Mouse (Mus musculus): Measurements from ENCODE around the gene Gm18596. TPM values are rescaled to one million over a fixed set of nuclear protein-coding genes. Genes with fewer than 3 reads are reported as not detected.

Gene Gm18596
- not detected in 2 replicates for polyA plus RNA-seq (2015; fragmentation: Nextera tagmentation; extraction: Ambion mirVana)

DNA sequence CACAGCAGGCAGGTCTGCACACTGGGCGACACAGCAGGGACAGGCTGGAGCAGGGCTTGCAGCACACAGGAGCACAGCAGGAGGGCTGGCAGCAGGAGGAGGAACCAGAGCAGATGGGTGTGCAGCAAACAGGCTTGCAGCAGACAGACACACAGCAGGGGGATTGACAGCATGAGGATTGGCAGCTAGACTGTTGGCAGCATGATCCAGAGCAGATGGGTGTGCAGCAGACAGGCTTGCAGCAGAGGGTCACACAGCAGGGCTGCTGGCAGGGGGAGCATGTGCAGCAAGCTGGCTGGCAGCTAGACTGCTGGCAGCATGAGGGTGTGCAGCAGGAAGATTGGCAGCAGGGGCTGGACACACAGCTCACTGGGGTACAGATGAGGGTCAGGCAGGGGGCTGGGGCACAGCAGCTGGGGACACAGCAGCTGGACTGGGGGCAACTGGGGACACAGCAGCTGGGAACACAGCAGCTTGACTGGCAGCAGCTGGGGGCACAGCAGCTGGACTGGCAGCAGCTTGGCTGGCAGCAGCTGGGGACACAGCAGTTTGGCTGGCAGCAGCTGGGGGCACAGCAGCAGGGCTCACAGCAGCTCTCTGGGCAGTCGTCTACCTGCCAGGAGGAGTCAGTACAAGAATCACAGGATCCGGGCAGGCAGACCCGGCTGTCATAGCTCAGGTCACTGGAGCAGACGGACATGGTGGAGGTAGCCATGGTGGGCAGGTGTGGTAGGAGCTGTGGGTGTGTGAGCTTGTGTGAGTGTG, at the start of gene Gm18596:
Gene Gm18596 (minus strand): TSS at position 715 of the 765 bp plus-strand sequence.

DNA sequence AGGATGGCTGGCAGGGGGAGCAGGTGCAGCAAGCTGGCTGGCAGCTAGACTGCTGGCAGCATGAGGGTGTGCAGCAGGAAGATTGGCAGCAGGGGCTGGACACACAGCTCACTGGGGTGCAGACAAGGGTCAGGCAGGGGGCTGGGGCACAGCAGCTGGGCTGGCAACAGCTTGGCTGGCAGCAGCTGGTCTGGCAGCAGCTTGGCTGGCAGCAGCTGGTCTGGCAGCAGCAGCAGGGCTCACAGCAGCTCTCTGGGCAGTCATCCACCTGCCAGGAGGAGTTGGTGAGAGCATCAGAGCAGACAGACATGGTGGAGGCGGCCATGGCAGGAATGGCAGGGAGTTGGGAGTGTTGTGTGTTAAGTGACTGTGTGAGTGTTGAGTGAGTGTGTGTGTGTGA, 45.4 kb upstream of the Gm18596 start, which contains the start of gene Gm7137:
Gene Gm7137 (minus strand): TSS at position 325 of the 400 bp plus-strand sequence.

DNA sequence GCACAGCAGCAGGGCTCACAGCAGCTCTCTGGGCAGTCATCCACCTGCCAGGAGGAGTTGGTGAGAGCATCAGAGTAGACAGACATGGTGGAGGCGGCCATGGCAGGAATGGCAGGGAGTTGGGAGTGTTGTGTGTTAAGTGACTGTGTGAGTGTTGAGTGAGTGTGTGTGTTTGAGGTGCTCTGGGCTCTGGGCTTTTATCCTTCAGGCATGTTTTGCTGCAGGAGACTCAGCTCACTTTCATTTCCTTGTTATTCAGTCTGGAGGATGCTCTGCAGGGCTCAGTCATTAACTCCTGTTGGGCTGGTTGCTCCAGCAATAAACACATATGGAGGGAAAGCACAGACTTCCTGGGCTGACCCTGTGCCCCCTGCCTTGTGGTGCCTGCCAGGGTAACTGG, 40.0 kb upstream of the Gm18596 start, which contains the start of gene Gm3250:
Gene Gm3250 (minus strand): TSS at position 101 of the 400 bp plus-strand sequence.

GRCm38 (mm10) chr10:77776844-77777243, 34.4 kb upstream of the Gm18596 start, which contains the start of gene Gm7138:
Gm7138 (minus strand) TSS chr10:77776944.

DNA sequence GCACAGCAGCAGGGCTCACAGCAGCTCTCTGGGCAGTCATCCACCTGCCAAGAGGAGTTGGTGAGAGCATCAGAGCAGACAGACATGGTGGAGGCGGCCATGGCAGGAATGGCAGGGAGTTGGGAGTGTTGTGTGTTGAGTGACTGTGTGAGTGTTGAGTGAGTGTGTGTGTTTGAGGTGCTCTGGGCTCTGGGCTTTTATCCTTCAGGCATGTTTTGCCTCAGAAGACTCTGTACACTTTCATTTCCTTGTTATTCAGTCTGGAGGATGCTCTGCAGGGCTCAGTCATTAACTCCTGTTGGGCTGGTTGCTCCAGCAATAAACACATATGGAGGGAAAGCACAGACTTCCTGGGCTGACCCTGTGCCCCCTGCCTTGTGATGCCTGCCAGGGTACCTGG, 28.8 kb upstream of the Gm18596 start, which contains the start of gene Gm3238:
Gene Gm3238 (minus strand): TSS at position 101 of the 400 bp plus-strand sequence.

DNA sequence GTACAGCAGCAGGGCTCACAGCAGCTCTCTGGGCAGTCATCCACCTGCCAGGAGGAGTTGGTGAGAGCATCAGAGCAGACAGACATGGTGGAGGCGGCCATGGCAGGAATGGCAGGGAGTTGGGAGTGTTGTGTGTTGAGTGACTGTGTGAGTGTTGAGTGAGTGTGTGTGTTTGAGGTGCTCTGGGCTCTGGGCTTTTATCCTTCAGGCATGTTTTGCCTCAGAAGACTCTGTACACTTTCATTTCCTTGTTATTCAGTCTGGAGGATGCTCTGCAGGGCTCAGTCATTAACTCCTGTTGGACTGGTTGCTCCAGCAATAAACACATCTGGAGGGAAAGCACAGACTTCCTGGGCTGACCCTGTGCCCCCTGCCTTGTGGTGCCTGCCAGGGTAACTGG, 17.1 kb upstream of the Gm18596 start, which contains the start of gene Gm3233:
Gene Gm3233 (minus strand): TSS at position 101 of the 400 bp plus-strand sequence.

DNA sequence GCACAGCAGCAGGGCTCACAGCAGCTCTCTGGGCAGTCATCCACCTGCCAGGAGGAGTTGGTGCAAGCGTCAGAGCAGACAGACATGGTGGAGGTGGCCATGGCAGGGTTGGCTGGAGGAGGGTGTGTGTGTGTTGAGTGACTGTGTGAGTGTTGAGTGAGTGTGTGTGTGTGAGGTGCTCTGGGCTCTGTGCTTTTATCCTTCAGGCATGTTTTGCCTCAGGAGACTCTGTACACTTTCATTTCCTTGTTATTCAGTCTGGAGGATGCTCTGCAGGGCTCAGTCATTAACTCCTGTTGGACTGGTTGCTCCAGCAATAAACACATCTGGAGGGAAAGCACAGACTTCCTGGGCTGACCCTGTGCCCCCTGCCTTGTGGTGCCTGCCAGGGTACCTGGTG, 8.8 kb upstream of the Gm18596 start, which contains the start of gene Gm9736:
Gene Gm9736 (minus strand): TSS at position 101 of the 400 bp plus-strand sequence.

DNA sequence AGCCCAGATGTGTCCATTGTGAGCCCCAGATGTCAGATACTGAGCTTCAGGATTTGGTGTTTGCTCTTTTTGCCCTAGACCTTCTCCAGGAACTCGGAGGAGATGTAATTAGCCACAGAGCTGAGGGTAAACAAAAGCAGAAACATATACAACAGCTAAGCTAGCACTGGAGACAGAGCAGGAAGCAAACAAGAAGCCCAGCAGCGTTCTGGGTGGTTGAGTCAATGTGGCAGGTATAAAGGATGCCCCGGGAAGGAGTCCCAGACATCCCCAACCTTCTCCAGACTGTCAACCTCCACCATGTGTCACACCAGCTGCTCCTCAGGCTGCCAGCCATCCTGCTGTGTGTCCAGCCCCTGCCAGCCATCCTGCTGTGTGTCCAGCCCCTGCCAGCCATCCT, 16.3 kb downstream of the Gm18596 start, which contains the start of gene Gm10100:
Gene Gm10100 (plus strand): TSS at position 301 of the 400 bp plus-strand sequence.

GRCm38 (mm10) chr10:77720299-77720698, 22.1 kb downstream of the Gm18596 start, which contains the start of gene Krtap12-1:
Krtap12-1 (plus strand) TSS chr10:77720599.

GRCm38 (mm10) chr10:77715507-77715906, 26.9 kb downstream of the Gm18596 start, which contains the start of gene Gm10142:
Gm10142 (plus strand) TSS chr10:77715807.

GRCm38 (mm10) chr10:77711157-77711556, 31.3 kb downstream of the Gm18596 start, which contains the start of gene Gm10024:
Gm10024 (plus strand) TSS chr10:77711457.

GRCm38 (mm10) chr10:77706326-77706725, 36.1 kb downstream of the Gm18596 start, which contains the start of gene Gm10272:
Gm10272 (plus strand) TSS chr10:77706626.

GRCm38 (mm10) chr10:77697133-77697532, 45.3 kb downstream of the Gm18596 start, which contains the start of gene Gm9508:
Gm9508 (minus strand) TSS chr10:77697233.

Other genes with a start within 250 kb of the Gm18596 start
- 13.1 and 15.7 TPM in 2 replicates for gene Fam207a, start 226.9 kb downstream of the Gm18596 start, polyA plus RNA-seq (2015; fragmentation: Nextera tagmentation; extraction: Ambion mirVana)
- 1.6 and 1.8 TPM in 2 replicates for gene Itgb2, start 212.4 kb downstream of the Gm18596 start, polyA plus RNA-seq (2015; fragmentation: Nextera tagmentation; extraction: Ambion mirVana)
- gene Pttg1ip, start 160.9 kb downstream of the Gm18596 start, polyA plus RNA-seq (2015; fragmentation: Nextera tagmentation; extraction: Ambion mirVana) = 79.3 and 92.3 TPM in 2 replicates
- 133 and 146 TPM in 2 replicates for gene Sumo3, start 136.5 kb downstream of the Gm18596 start, polyA plus RNA-seq (2015; fragmentation: Nextera tagmentation; extraction: Ambion mirVana)
- 5.2 and 11.3 TPM in 2 replicates for gene Gm49325, start 136.4 kb downstream of the Gm18596 start, polyA plus RNA-seq (2015; fragmentation: Nextera tagmentation; extraction: Ambion mirVana)
- 112 and 114 TPM in 2 replicates for gene Ube2g2, start 120.4 kb downstream of the Gm18596 start, polyA plus RNA-seq (2015; fragmentation: Nextera tagmentation; extraction: Ambion mirVana)
- 0.07 TPM in 1 of 2 replicates, not detected in the other for gene Tspear, start 56.1 kb downstream of the Gm18596 start, polyA plus RNA-seq (2015; fragmentation: Nextera tagmentation; extraction: Ambion mirVana)
- gene Gm19402, start 51.9 kb downstream of the Gm18596 start, polyA plus RNA-seq (2015; fragmentation: Nextera tagmentation; extraction: Ambion mirVana) = not detected in 2 replicates
- not detected in 2 replicates for gene Gm9508, start 45.4 kb downstream of the Gm18596 start, polyA plus RNA-seq (2015; fragmentation: Nextera tagmentation; extraction: Ambion mirVana)
- gene Gm10272, start 36.0 kb downstream of the Gm18596 start, polyA plus RNA-seq (2015; fragmentation: Nextera tagmentation; extraction: Ambion mirVana) = not detected in 2 replicates
- gene Gm10024, start 31.2 kb downstream of the Gm18596 start, polyA plus RNA-seq (2015; fragmentation: Nextera tagmentation; extraction: Ambion mirVana) = not detected in 2 replicates
- not detected in 2 replicates for gene Gm10142, start 26.8 kb downstream of the Gm18596 start, polyA plus RNA-seq (2015; fragmentation: Nextera tagmentation; extraction: Ambion mirVana)
- gene Krtap12-1, start 22.0 kb downstream of the Gm18596 start, polyA plus RNA-seq (2015; fragmentation: Nextera tagmentation; extraction: Ambion mirVana) = not detected in 2 replicates
- not detected in 2 replicates for gene Gm10100, start 16.2 kb downstream of the Gm18596 start, polyA plus RNA-seq (2015; fragmentation: Nextera tagmentation; extraction: Ambion mirVana)
- not detected in 2 replicates for gene Gm9736, start 8.7 kb upstream of the Gm18596 start, polyA plus RNA-seq (2015; fragmentation: Nextera tagmentation; extraction: Ambion mirVana)
- not detected in 2 replicates for gene Gm3233, start 17.0 kb upstream of the Gm18596 start, polyA plus RNA-seq (2015; fragmentation: Nextera tagmentation; extraction: Ambion mirVana)
- not detected in 2 replicates for gene Gm3238, start 28.7 kb upstream of the Gm18596 start, polyA plus RNA-seq (2015; fragmentation: Nextera tagmentation; extraction: Ambion mirVana)
- gene Gm7138, start 34.3 kb upstream of the Gm18596 start, polyA plus RNA-seq (2015; fragmentation: Nextera tagmentation; extraction: Ambion mirVana) = not detected in 2 replicates
- not detected in 2 replicates for gene Gm3250, start 39.9 kb upstream of the Gm18596 start, polyA plus RNA-seq (2015; fragmentation: Nextera tagmentation; extraction: Ambion mirVana)
- gene Gm7137, start 45.6 kb upstream of the Gm18596 start, polyA plus RNA-seq (2015; fragmentation: Nextera tagmentation; extraction: Ambion mirVana) = not detected in 2 replicates
- not detected in 2 replicates for gene Gm9639, start 52.4 kb upstream of the Gm18596 start, polyA plus RNA-seq (2015; fragmentation: Nextera tagmentation; extraction: Ambion mirVana)
- not detected in 2 replicates for gene Gm19668, start 56.5 kb upstream of the Gm18596 start, polyA plus RNA-seq (2015; fragmentation: Nextera tagmentation; extraction: Ambion mirVana)
- not detected in 2 replicates for gene Gm9507, start 69.2 kb upstream of the Gm18596 start, polyA plus RNA-seq (2015; fragmentation: Nextera tagmentation; extraction: Ambion mirVana)
- gene Gm2696, start 72.0 kb upstream of the Gm18596 start, polyA plus RNA-seq (2015; fragmentation: Nextera tagmentation; extraction: Ambion mirVana) = not detected in 2 replicates
- not detected in 2 replicates for gene Krtap10-4, start 84.5 kb upstream of the Gm18596 start, polyA plus RNA-seq (2015; fragmentation: Nextera tagmentation; extraction: Ambion mirVana)
- not detected in 2 replicates for gene Krtap10-10, start 93.3 kb upstream of the Gm18596 start, polyA plus RNA-seq (2015; fragmentation: Nextera tagmentation; extraction: Ambion mirVana)
- not detected in 2 replicates for gene Gm36176, start 104.2 kb upstream of the Gm18596 start, polyA plus RNA-seq (2015; fragmentation: Nextera tagmentation; extraction: Ambion mirVana)
- gene Gm10318, start 110.2 kb upstream of the Gm18596 start, polyA plus RNA-seq (2015; fragmentation: Nextera tagmentation; extraction: Ambion mirVana) = not detected in 2 replicates
- gene Gm3285, start 119.3 kb upstream of the Gm18596 start, polyA plus RNA-seq (2015; fragmentation: Nextera tagmentation; extraction: Ambion mirVana) = not detected in 2 replicates
- 0.61 and 0.74 TPM in 2 replicates for gene Lrrc3, start 159.9 kb upstream of the Gm18596 start, polyA plus RNA-seq (2015; fragmentation: Nextera tagmentation; extraction: Ambion mirVana)
- 0.33 and 0.35 TPM in 2 replicates for gene Trpm2, start 227.9 kb upstream of the Gm18596 start, polyA plus RNA-seq (2015; fragmentation: Nextera tagmentation; extraction: Ambion mirVana)
- 12.9 and 13.1 TPM in 2 replicates for gene 1810043G02Rik, start 235.9 kb upstream of the Gm18596 start, polyA plus RNA-seq (2015; fragmentation: Nextera tagmentation; extraction: Ambion mirVana)